In the genomic region with DNA sequence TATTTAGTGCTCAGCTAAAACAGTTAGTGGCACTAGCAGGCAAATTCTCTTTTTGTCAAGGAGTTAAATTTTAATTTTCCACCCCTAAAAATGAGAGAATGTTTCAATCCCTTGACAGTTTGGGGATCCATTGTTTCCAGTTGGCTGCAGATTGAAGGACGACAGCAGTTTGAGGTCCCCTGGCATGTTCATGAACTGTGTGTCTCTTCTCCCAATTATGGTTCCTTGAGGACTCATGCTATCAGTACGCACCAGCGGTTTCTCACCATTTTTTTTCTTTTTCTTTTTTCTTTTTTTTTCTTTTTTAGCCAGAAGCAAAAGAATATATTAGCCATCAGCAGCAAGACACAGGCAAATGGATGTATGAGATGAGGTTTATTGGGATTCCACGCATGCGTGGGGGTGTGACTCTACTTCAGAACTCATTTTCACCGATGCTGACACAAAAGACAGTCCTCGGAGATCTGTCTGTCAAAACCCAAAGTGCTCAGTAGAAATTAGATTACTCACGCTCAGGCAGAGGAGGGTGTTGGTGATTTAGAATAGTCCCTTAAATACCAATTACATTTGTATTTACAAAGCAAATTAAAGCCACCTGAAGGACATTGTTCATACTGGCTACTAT, we compare ENCODE assay signal across 25 mouse cellular contexts.
DNase-seq lines count a peak whose midpoint lies in the region; ATAC-seq and TF ChIP-seq lines count a peak whose summit lies in the region.
"Had no signal": no experiment of that assay in that cellular context is flagged by ENCODE, and none has a peak within 500 bp of the region (broad histone marks: within the 10 kb centered on the region; RNA-seq: fewer than 3 reads in every experiment).

No protein-coding gene starts in this region.

- DNase-seq in midbrain, embryonic 14.5 days: peak; percentile 75
- DNase-seq in heart, postnatal 10 days: no peak
- no peak for DNase-seq in lung, postnatal 0 days (ENCODE audit: low spot score)
- DNase-seq in lung, postnatal 25 days (ENCODE audit: low spot score): no peak
- DNase-seq: adrenal gland, postnatal 25 days; cerebellum, adult 11-12 months; cerebellum, postnatal 25 days; gastrocnemius, postnatal 36 days; heart, adult 2 months; kidney, adult 2 months; liver; lung, postnatal 10 days; thymus, adult 18-20 months; thymus, postnatal 4 days had no signal

- no peak overlapping the region for H3K4me2 ChIP-seq in hindbrain, embryonic 12.5 days (replicated peaks)
- no peak overlapping the region for H3K4me2 ChIP-seq in hindbrain, embryonic 16.5 days (ENCODE audit: low read length)
- H3K4me2 ChIP-seq in forebrain, embryonic 12.5 days: no peak overlapping the region
- no peak overlapping the region for H3K4me2 ChIP-seq in hindbrain, embryonic 13.5 days
- H3K4me2 ChIP-seq in midbrain, embryonic 14.5 days (ENCODE audit: low read length): no peak overlapping the region
- H3K4me2 ChIP-seq in lung, postnatal 0 days (replicated peaks; ENCODE audit: low read depth, low read length): no peak overlapping the region
- H3K4me2 ChIP-seq: embryonic facial prominence, embryonic 12.5 days; heart, embryonic 13.5 days; neural tube, embryonic 13.5 days had no signal

- TF ChIP-seq CTCF in lung, postnatal 0 days (IDR thresholded peaks at IDR 0.05): no peak

- intact Hi-C loops in heart, postnatal 10 days (cut with DNase I): no loop called here

- no peak overlapping the region for H3K9ac ChIP-seq in hindbrain, embryonic 12.5 days
- H3K9ac ChIP-seq in hindbrain, embryonic 16.5 days (ENCODE audit: low read depth, low read length): no peak overlapping the region
- no peak overlapping the region for H3K9ac ChIP-seq in forebrain, embryonic 12.5 days
- H3K9ac ChIP-seq in hindbrain, embryonic 13.5 days: no peak overlapping the region
- no peak overlapping the region for H3K9ac ChIP-seq in midbrain, embryonic 14.5 days (replicated peaks; ENCODE audit: low read length)
- H3K9ac ChIP-seq in lung, postnatal 0 days (replicated peaks; ENCODE audit: low read depth): no peak overlapping the region
- H3K9ac ChIP-seq: embryonic facial prominence, embryonic 12.5 days; heart, embryonic 13.5 days; neural tube, embryonic 13.5 days had no signal

- WGBS in hindbrain, embryonic 12.5 days: 48% methylated on average over 8 of the region's 8 CpGs
- WGBS in hindbrain, embryonic 16.5 days: 39% methylated on average over 8 of the region's 8 CpGs
- 44% methylated on average over 8 of the region's 8 CpGs for WGBS in forebrain, embryonic 12.5 days
- WGBS in hindbrain, embryonic 13.5 days: 39% methylated on average over 8 of the region's 8 CpGs
- 20% methylated on average over 8 of the region's 8 CpGs for WGBS in midbrain, embryonic 14.5 days
- WGBS in lung, postnatal 0 days: 87% methylated on average over 8 of the region's 8 CpGs

- H3K9me3 ChIP-seq in hindbrain, embryonic 12.5 days (replicated peaks): no peaks in the 10 kb centered on the region
- no peaks in the 10 kb centered on the region for H3K9me3 ChIP-seq in hindbrain, embryonic 16.5 days (ENCODE audit: control insufficient read depth, low read length)
- H3K9me3 ChIP-seq in forebrain, embryonic 12.5 days: no peaks in the 10 kb centered on the region
- no peaks in the 10 kb centered on the region for H3K9me3 ChIP-seq in hindbrain, embryonic 13.5 days
- no peaks in the 10 kb centered on the region for H3K9me3 ChIP-seq in midbrain, embryonic 14.5 days (ENCODE audit: control insufficient read depth, low read length)
- H3K9me3 ChIP-seq in lung, postnatal 0 days (ENCODE audit: low read length): no peaks in the 10 kb centered on the region
- H3K9me3 ChIP-seq: embryonic facial prominence, embryonic 12.5 days; heart, embryonic 13.5 days; limb, embryonic 10.5 days; neural tube, embryonic 13.5 days had no signal

- peak; percentile 71 for ATAC-seq in hindbrain, embryonic 12.5 days (ENCODE audit: low FRiP score)
- no peak for ATAC-seq in hindbrain, embryonic 16.5 days
- ATAC-seq in forebrain, embryonic 12.5 days (ENCODE audit: low FRiP score): peak; percentile 60; the same call in 1 of the 2 replicates
- ATAC-seq in hindbrain, embryonic 13.5 days (ENCODE audit: low FRiP score): peak; percentile 65; the same call in 1 of the 2 replicates
- peak; percentile 37; the same call in 1 of the 2 replicates for ATAC-seq in midbrain, embryonic 14.5 days (ENCODE audit: low FRiP score, low TSS enrichment)
- ATAC-seq in lung, postnatal 0 days: no peak
- ATAC-seq: CD4-positive, CD25-positive, alpha-beta regulatory T cell, adult 4 months; inflammation-experienced regulatory T-cells, adult 6 months had no signal

- H3K4me1 ChIP-seq in hindbrain, embryonic 12.5 days: 0 out of 2 replicates have a peak, but pooled peaks cover 3% of the 10 kb centered on the region
- H3K4me1 ChIP-seq in hindbrain, embryonic 16.5 days (ENCODE audit: control insufficient read depth, insufficient read depth, low read depth, low read length): no peaks in the 10 kb centered on the region
- peaks cover 2% of the 10 kb centered on the region; the same call in 1 of the 2 replicates for H3K4me1 ChIP-seq in forebrain, embryonic 12.5 days
- peaks cover 15% of the 10 kb centered on the region for H3K4me1 ChIP-seq in hindbrain, embryonic 13.5 days (replicated peaks)
- H3K4me1 ChIP-seq in midbrain, embryonic 14.5 days (ENCODE audit: control insufficient read depth, insufficient read depth, low read length): peaks cover 14% of the 10 kb centered on the region
- H3K4me1 ChIP-seq in lung, postnatal 0 days (ENCODE audit: insufficient read depth, low read depth, low read length): no peaks in the 10 kb centered on the region
- H3K4me1 ChIP-seq: embryonic facial prominence, embryonic 12.5 days; heart, embryonic 13.5 days; limb, embryonic 10.5 days had no signal

- TF ChIP-seq EP300 in lung, postnatal 0 days (IDR thresholded peaks at IDR 0.05): no peak

- no peaks in the 10 kb centered on the region; the same call in 1 of the 2 replicates for H3K27me3 ChIP-seq in hindbrain, embryonic 12.5 days
- H3K27me3 ChIP-seq in hindbrain, embryonic 16.5 days (replicated peaks; ENCODE audit: control insufficient read depth, insufficient read depth, low read length): no peaks in the 10 kb centered on the region
- H3K27me3 ChIP-seq in forebrain, embryonic 12.5 days: no peaks in the 10 kb centered on the region
- no peaks in the 10 kb centered on the region for H3K27me3 ChIP-seq in hindbrain, embryonic 13.5 days
- no peaks in the 10 kb centered on the region for H3K27me3 ChIP-seq in midbrain, embryonic 14.5 days (ENCODE audit: control insufficient read depth, insufficient read depth, low read length)
- no peaks in the 10 kb centered on the region for H3K27me3 ChIP-seq in lung, postnatal 0 days (replicated peaks; ENCODE audit: insufficient read depth, low read length)
- H3K27me3 ChIP-seq: embryonic facial prominence, embryonic 12.5 days; heart, embryonic 13.5 days; neural tube, embryonic 13.5 days had no signal

- no peak overlapping the region for H3K4me3 ChIP-seq in hindbrain, embryonic 12.5 days
- H3K4me3 ChIP-seq in hindbrain, embryonic 16.5 days (ENCODE audit: low read length): no peak overlapping the region
- H3K4me3 ChIP-seq in forebrain, embryonic 12.5 days (replicated peaks): no peak overlapping the region
- no peak overlapping the region for H3K4me3 ChIP-seq in hindbrain, embryonic 13.5 days
- H3K4me3 ChIP-seq in midbrain, embryonic 14.5 days (replicated peaks; ENCODE audit: low read depth, low read length): no peak overlapping the region
- no peak overlapping the region for H3K4me3 ChIP-seq in lung, postnatal 0 days (ENCODE audit: low read depth, low read length)
- H3K4me3 ChIP-seq: embryonic facial prominence, embryonic 12.5 days; heart, adult 2 months; heart, embryonic 13.5 days; limb, embryonic 10.5 days; neural tube, embryonic 13.5 days had no signal

- H3K27ac ChIP-seq in hindbrain, embryonic 12.5 days: no peak overlapping the region
- no peak overlapping the region for H3K27ac ChIP-seq in hindbrain, embryonic 16.5 days (ENCODE audit: low read depth, low read length)
- no peak overlapping the region for H3K27ac ChIP-seq in forebrain, embryonic 12.5 days
- no peak overlapping the region for H3K27ac ChIP-seq in hindbrain, embryonic 13.5 days
- peak overlapping the region; percentile 64 for H3K27ac ChIP-seq in midbrain, embryonic 14.5 days (replicated peaks; ENCODE audit: low read depth, low read length)
- no peak overlapping the region for H3K27ac ChIP-seq in lung, postnatal 0 days (ENCODE audit: low read length)
- H3K27ac ChIP-seq: embryonic facial prominence, embryonic 12.5 days; heart, adult 2 months; heart, embryonic 13.5 days; kidney, postnatal 0 days; limb, embryonic 10.5 days; neural tube, embryonic 13.5 days had no signal

- no peaks in the 10 kb centered on the region for H3K36me3 ChIP-seq in hindbrain, embryonic 12.5 days
- no peaks in the 10 kb centered on the region for H3K36me3 ChIP-seq in hindbrain, embryonic 16.5 days (ENCODE audit: control insufficient read depth, insufficient read depth, low read length)
- H3K36me3 ChIP-seq in forebrain, embryonic 12.5 days (replicated peaks): no peaks in the 10 kb centered on the region
- H3K36me3 ChIP-seq in hindbrain, embryonic 13.5 days: no peaks in the 10 kb centered on the region
- no peaks in the 10 kb centered on the region for H3K36me3 ChIP-seq in midbrain, embryonic 14.5 days (ENCODE audit: control insufficient read depth, insufficient read depth, low read length)
- no peaks in the 10 kb centered on the region for H3K36me3 ChIP-seq in lung, postnatal 0 days (ENCODE audit: insufficient read depth, low read length)
- H3K36me3 ChIP-seq: embryonic facial prominence, embryonic 12.5 days; heart, embryonic 13.5 days; limb, embryonic 10.5 days; neural tube, embryonic 13.5 days had no signal

Comparison
In these comparisons a context has a peak if more than half of its experiments do, and no peak if none do; other contexts are left out.
1. ATAC-seq: peak in hindbrain, embryonic 12.5 days (single experiment), forebrain, embryonic 12.5 days (single experiment), hindbrain, embryonic 13.5 days (single experiment) and midbrain, embryonic 14.5 days (single experiment); none in hindbrain, embryonic 16.5 days (single experiment) and lung, postnatal 0 days (single experiment).